Mouse (Mus musculus): ENCODE measurements around the gene C1rl. TPM values are rescaled to one million over a fixed set of nuclear protein-coding genes. Genes with fewer than 3 reads are reported as not detected.

Gene C1rl
- polyA plus RNA-seq, 1 experiment from 2014 or later, result 0.17 TPM

DNA sequence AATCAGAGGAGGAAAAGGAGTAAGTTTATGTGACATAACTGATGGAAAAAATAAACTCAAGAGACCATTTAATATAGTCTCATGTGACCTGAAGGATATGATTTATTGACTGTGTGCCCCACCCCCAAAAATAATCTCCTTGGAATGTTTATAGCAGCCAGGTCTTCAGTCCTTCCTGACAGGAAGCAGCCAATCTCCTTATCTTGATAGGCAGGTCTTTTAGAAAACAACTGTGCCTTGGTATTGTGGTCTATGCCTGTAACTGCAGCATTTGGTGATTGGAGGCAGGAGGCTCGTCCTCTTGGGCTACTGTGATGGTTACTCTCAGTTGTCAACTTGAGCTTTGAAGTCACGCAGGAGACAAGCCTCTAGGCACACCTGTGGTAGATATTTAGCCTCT, 5.4 kb upstream of the C1rl start:
- DNase-seq (ENCODE audit: low spot score), result no peak
- no peak overlapping the region for H3K27ac ChIP-seq (ENCODE audit: low read depth, low read length)
- WGBS, result 61% methylated on average over 2 of the region's 2 CpGs
- H3K9ac ChIP-seq (ENCODE audit: low read length), result no peak overlapping the region
- no peaks in the 10 kb centered on the region for H3K36me3 ChIP-seq (ENCODE audit: control insufficient read depth, insufficient read depth, low read length)
- ATAC-seq (ENCODE audit: insufficient read depth, low FRiP score, low TSS enrichment), result no peak
- H3K4me3 ChIP-seq (ENCODE audit: low read depth, low read length), result no peak overlapping the region
- no peaks in the 10 kb centered on the region for H3K27me3 ChIP-seq (ENCODE audit: control insufficient read depth, insufficient read depth, low read length)
- no peak overlapping the region for H3K4me2 ChIP-seq (ENCODE audit: low read depth)
- H3K4me1 ChIP-seq (ENCODE audit: control insufficient read depth, insufficient read depth, low read length), result no peaks in the 10 kb centered on the region
- no peaks in the 10 kb centered on the region for H3K9me3 ChIP-seq (ENCODE audit: control insufficient read depth, low read length)

DNA sequence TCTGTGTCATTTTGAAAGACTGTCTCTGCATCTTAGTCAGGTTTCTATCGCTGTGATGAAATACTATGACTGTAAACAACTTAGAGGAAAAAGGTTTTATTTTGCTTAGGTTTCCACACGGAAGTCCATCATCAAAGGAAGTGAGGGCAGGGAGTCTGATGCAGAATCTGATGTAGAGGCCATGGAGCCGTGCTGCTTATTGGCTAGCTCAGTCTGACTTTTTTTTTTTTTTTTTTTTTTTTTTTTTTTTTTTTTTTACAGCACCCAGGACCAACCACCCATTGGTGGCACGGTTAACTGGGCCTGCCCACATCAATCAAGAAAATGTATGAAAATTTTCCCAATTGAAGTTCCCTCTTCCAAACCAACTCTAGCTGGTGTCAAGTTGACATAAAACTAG, 4.0 kb upstream of the C1rl start:
- Histone ChIP-seq H3K4me1 (ENCODE audit: control insufficient read depth, insufficient read depth, low read length) (no peaks in the 10 kb centered on the region), H3K27me3 (ENCODE audit: control insufficient read depth, insufficient read depth, low read length) (no peaks in the 10 kb centered on the region), H3K9ac (ENCODE audit: low read length) (no peak overlapping the region), H3K27ac (ENCODE audit: low read depth, low read length) (no peak overlapping the region), H3K36me3 (ENCODE audit: control insufficient read depth, insufficient read depth, low read length) (no peaks in the 10 kb centered on the region), H3K4me3 (ENCODE audit: low read depth, low read length) (no peak overlapping the region), H3K9me3 (ENCODE audit: control insufficient read depth, low read length) (no peaks in the 10 kb centered on the region), H3K4me2 (ENCODE audit: low read depth) (no peak overlapping the region)
- ATAC-seq (ENCODE audit: insufficient read depth, low FRiP score, low TSS enrichment) (no peak), DNase-seq (ENCODE audit: low spot score) (no peak)
- WGBS, result 88% methylated on average over 4 of the region's 4 CpGs

DNA sequence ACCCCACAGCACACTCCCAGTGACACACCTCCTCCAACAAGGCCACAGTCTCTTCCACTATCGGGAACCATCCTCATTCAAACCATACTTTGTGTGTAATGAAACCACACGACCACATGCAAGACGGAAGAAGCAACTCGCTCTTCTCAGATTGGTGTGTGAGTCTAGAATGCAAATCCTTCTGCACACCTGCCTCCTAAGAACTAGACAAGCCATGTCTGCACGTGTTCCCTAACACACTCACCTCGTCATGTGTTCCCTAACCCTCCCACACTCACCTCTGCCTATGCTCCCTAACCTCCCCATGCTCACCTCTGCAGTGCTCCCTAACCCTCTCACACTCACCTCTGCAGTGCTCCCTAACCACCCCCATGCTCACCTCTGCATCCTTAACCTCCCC, 1.5 kb upstream of the C1rl start:
- H3K4me1 ChIP-seq (ENCODE audit: control insufficient read depth, insufficient read depth, low read length), result no peaks in the 10 kb centered on the region
- no peak overlapping the region for H3K27ac ChIP-seq (ENCODE audit: low read depth, low read length)
- no peaks in the 10 kb centered on the region for H3K27me3 ChIP-seq (ENCODE audit: control insufficient read depth, insufficient read depth, low read length)
- ATAC-seq (ENCODE audit: insufficient read depth, low FRiP score, low TSS enrichment), result no peak
- no peak for DNase-seq (ENCODE audit: low spot score)
- H3K4me2 ChIP-seq (ENCODE audit: low read depth), result no peak overlapping the region
- no peaks in the 10 kb centered on the region for H3K9me3 ChIP-seq (ENCODE audit: control insufficient read depth, low read length)
- H3K4me3 ChIP-seq (ENCODE audit: low read depth, low read length), result no peak overlapping the region
- 85% methylated on average over 6 of the region's 6 CpGs for WGBS
- H3K9ac ChIP-seq (ENCODE audit: low read length), result no peak overlapping the region
- no peaks in the 10 kb centered on the region for H3K36me3 ChIP-seq (ENCODE audit: control insufficient read depth, insufficient read depth, low read length)

DNA sequence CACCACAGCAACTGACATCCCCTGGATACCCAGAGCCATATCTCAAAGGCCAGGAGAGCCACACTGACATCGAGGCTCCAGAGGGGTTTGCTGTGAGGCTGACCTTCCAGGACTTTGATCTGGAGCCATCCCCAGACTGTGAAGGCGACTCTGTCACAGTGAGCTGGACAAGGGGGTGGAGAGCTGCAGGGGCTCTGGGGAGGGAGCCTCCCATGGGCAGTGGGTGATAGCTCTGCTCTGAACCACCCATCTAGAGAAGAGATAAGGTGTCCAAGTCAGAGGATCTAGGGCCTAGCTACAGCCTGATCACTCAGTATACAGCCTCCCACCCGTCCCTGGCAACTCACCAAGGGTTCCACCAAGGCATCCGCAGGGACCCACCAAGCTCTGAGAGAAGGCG, 973 bp downstream of the C1rl start:
- WGBS, result 81% methylated on average over 5 of the region's 5 CpGs
- no peak overlapping the region for H3K27ac ChIP-seq (ENCODE audit: low read depth, low read length)
- no peak for ATAC-seq (ENCODE audit: insufficient read depth, low FRiP score, low TSS enrichment)
- H3K4me2 ChIP-seq (ENCODE audit: low read depth), result no peak overlapping the region
- H3K9ac ChIP-seq (ENCODE audit: low read length), result no peak overlapping the region
- no peaks in the 10 kb centered on the region for H3K4me1 ChIP-seq (ENCODE audit: control insufficient read depth, insufficient read depth, low read length)
- no peak for DNase-seq (ENCODE audit: low spot score)
- H3K9me3 ChIP-seq (ENCODE audit: control insufficient read depth, low read length), result no peaks in the 10 kb centered on the region
- H3K27me3 ChIP-seq (ENCODE audit: control insufficient read depth, insufficient read depth, low read length), result no peaks in the 10 kb centered on the region
- no peak overlapping the region for H3K4me3 ChIP-seq (ENCODE audit: low read depth, low read length)
- H3K36me3 ChIP-seq (ENCODE audit: control insufficient read depth, insufficient read depth, low read length), result no peaks in the 10 kb centered on the region

DNA sequence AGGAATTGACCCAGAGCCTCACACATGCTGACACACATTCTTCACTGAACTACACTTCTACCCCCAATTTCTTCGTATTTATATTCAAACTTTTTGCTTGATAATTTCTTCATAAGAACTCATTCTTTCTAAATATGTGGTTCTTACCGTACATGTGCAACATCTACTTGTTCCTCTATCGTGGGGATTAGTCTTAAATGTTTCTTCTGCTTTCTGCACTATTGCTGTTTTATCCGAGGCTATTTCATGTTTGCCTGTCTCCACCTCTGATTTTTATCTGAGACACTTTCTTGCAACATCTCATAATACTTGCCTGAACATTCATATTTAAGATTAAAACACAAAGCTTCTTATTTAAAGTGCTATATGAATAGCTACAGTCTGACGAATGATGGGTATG, 3.1 kb downstream of the C1rl start:
- Histone ChIP-seq H3K27me3 (ENCODE audit: control insufficient read depth, insufficient read depth, low read length) (no peaks in the 10 kb centered on the region), H3K4me2 (ENCODE audit: low read depth) (no peak overlapping the region), H3K4me3 (ENCODE audit: low read depth, low read length) (no peak overlapping the region), H3K27ac (ENCODE audit: low read depth, low read length) (no peak overlapping the region), H3K36me3 (ENCODE audit: control insufficient read depth, insufficient read depth, low read length) (no peaks in the 10 kb centered on the region), H3K4me1 (ENCODE audit: control insufficient read depth, insufficient read depth, low read length) (no peaks in the 10 kb centered on the region), H3K9me3 (ENCODE audit: control insufficient read depth, low read length) (no peaks in the 10 kb centered on the region), H3K9ac (ENCODE audit: low read length) (no peak overlapping the region)
- ATAC-seq (ENCODE audit: insufficient read depth, low FRiP score, low TSS enrichment) (no peak), DNase-seq (ENCODE audit: low spot score) (no peak)
- 90% methylated on average over 5 of the region's 5 CpGs for WGBS

DNA sequence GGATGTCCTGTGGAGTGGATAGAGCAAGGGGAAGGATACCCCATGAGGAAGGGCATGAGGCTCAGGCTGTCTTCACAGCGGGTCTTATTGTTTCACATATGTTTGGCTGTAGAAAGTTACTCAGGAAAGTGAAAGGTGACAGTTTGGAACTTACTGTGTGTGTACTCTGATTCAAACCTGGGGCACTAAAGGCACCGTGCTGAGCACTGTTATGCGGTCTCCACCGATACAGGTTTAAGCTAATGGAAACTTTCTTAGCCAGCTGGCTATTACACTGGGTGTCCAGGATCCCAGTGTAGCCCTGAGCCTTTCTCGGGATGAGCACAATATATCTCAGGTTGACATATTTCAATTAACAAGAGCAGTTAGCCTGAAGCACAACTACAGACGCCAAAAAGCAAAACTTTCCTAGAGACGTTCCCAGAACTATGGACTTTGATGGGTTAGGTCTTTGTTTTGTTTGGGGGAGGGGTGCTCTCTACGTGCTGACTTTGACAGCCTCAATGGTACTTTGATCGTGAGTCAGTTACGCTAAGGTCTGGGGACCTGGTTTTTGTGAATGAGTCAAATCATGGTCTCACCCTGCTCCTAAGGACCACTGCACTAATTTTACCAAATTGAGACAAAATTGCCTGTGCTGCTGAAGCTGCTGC, 7.1 kb downstream of the C1rl start:
- no peak overlapping the region for H3K9ac ChIP-seq (ENCODE audit: low read length)
- H3K27ac ChIP-seq (ENCODE audit: low read depth, low read length), result no peak overlapping the region
- H3K4me3 ChIP-seq (ENCODE audit: low read depth, low read length), result no peak overlapping the region
- H3K9me3 ChIP-seq (ENCODE audit: control insufficient read depth, low read length), result no peaks in the 10 kb centered on the region
- no peak for DNase-seq (ENCODE audit: low spot score)
- H3K4me2 ChIP-seq (ENCODE audit: low read depth), result no peak overlapping the region
- ATAC-seq (ENCODE audit: insufficient read depth, low FRiP score, low TSS enrichment), result no peak
- no peaks in the 10 kb centered on the region for H3K4me1 ChIP-seq (ENCODE audit: control insufficient read depth, insufficient read depth, low read length)
- WGBS, result 43% methylated on average over 10 of the region's 10 CpGs
- no peaks in the 10 kb centered on the region for H3K27me3 ChIP-seq (ENCODE audit: control insufficient read depth, insufficient read depth, low read length)
- H3K36me3 ChIP-seq (ENCODE audit: control insufficient read depth, insufficient read depth, low read length), result no peaks in the 10 kb centered on the region

DNA sequence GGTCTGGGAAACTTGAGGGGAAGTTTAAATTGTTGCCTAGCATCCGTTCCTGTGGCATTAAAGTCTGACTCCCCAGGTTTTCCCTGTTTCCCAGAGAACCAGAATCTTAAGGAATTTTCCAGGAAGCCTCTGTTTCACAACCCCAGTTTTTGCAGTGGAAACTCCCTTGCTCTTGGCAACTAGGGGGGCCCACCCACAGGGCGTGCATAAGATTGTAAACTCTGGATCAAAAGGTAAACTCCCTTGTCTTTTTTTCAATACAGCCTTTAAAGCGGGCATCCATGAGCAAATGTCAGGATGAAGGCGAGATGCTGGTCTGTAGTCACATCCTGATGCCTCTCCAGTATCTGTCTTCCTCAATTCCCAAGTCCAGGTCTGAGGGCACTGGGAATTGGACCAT, 8.6 kb downstream of the C1rl start:
- ATAC-seq (ENCODE audit: insufficient read depth, low FRiP score, low TSS enrichment) (no peak), DNase-seq (ENCODE audit: low spot score) (no peak)
- Histone ChIP-seq H3K27ac (ENCODE audit: low read depth, low read length) (no peak overlapping the region), H3K36me3 (ENCODE audit: control insufficient read depth, insufficient read depth, low read length) (no peaks in the 10 kb centered on the region), H3K27me3 (ENCODE audit: control insufficient read depth, insufficient read depth, low read length) (no peaks in the 10 kb centered on the region), H3K4me1 (ENCODE audit: control insufficient read depth, insufficient read depth, low read length) (no peaks in the 10 kb centered on the region), H3K9me3 (ENCODE audit: control insufficient read depth, low read length) (no peaks in the 10 kb centered on the region), H3K9ac (ENCODE audit: low read length) (no peak overlapping the region), H3K4me3 (ENCODE audit: low read depth, low read length) (no peak overlapping the region), H3K4me2 (ENCODE audit: low read depth) (no peak overlapping the region)
- WGBS, result 85% methylated on average over 4 of the region's 4 CpGs

DNA sequence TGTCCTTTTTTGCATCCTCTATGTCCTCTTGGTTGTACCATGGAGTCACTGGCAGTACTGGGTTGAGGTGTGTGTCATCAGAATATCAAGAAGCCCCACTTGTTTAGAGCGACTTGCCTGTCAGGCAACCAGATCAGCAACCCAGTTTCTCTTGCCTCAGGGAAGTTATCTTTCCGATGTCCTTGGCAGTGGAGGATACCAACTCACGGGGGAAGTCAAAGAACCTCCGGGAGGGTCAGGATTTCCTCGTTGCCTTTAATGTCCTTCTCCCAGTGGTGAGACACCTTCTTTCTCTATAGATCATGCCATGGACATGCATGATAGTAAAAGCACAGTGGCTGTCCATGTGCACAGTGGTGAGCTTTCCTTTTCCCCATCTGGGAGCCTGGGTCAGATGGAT, 9.1 kb downstream of the C1rl start:
- no peaks in the 10 kb centered on the region for H3K9me3 ChIP-seq (ENCODE audit: control insufficient read depth, low read length)
- 91% methylated on average over 5 of the region's 5 CpGs for WGBS
- H3K9ac ChIP-seq (ENCODE audit: low read length), result no peak overlapping the region
- H3K4me3 ChIP-seq (ENCODE audit: low read depth, low read length), result no peak overlapping the region
- no peak overlapping the region for H3K27ac ChIP-seq (ENCODE audit: low read depth, low read length)
- no peak overlapping the region for H3K4me2 ChIP-seq (ENCODE audit: low read depth)
- ATAC-seq (ENCODE audit: insufficient read depth, low FRiP score, low TSS enrichment) (no peak), DNase-seq (ENCODE audit: low spot score) (no peak)
- H3K36me3 ChIP-seq (ENCODE audit: control insufficient read depth, insufficient read depth, low read length), result no peaks in the 10 kb centered on the region
- H3K4me1 ChIP-seq (ENCODE audit: control insufficient read depth, insufficient read depth, low read length), result no peaks in the 10 kb centered on the region
- H3K27me3 ChIP-seq (ENCODE audit: control insufficient read depth, insufficient read depth, low read length), result no peaks in the 10 kb centered on the region

DNA sequence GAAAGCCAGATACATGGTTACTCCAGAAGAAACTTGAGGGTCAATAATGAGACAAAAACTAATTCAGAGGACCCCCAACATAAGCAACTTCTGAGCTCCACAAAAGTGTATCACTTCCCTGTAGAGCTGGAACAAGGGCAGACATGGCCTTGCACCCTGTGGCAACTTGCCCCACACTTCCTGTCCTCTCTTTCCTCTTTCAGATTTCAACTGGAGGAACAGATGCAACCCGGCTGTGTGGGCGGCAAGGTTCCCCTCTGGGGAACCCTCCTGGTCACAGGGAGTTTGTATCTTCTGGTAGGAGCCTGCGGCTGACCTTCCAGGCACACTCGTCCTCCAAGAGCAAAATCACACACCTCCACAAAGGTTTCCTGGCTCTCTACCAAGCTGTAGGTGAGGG, 12.1 kb downstream of the C1rl start:
- WGBS, result 86% methylated on average over 4 of the region's 4 CpGs

More for the DNA sequence above, 12.1 kb downstream of the C1rl start:
- Histone ChIP-seq H3K4me1 (ENCODE audit: control insufficient read depth, insufficient read depth, low read length) (no peaks in the 10 kb centered on the region), H3K9ac (ENCODE audit: low read length) (no peak overlapping the region), H3K27ac (ENCODE audit: low read depth, low read length) (no peak overlapping the region), H3K27me3 (ENCODE audit: control insufficient read depth, insufficient read depth, low read length) (no peaks in the 10 kb centered on the region), H3K4me2 (ENCODE audit: low read depth) (no peak overlapping the region), H3K36me3 (ENCODE audit: control insufficient read depth, insufficient read depth, low read length) (no peaks in the 10 kb centered on the region), H3K9me3 (ENCODE audit: control insufficient read depth, low read length) (no peaks in the 10 kb centered on the region), H3K4me3 (ENCODE audit: low read depth, low read length) (no peak overlapping the region)
- no peak for ATAC-seq (ENCODE audit: insufficient read depth, low FRiP score, low TSS enrichment)
- no peak for DNase-seq (ENCODE audit: low spot score)
